Mouse (Mus musculus) ES-E14 (cell line): Measurements from ENCODE around the gene Emilin2.

Experiments used
- CHD2 ChIP-seq: IDR thresholded peaks from 2 replicates; pipeline ENCODE4 v1.6.1; 2014; ENCODE audit warnings: mild to moderate bottlenecking, low read depth, low read length, inconsistent platforms
- MAFK ChIP-seq: IDR thresholded peaks from 2 replicates; pipeline ENCODE4 v1.6.1; 2014; ENCODE audit warnings: mild to moderate bottlenecking, low read depth, low read length, inconsistent platforms; ENCODE audit not compliant: insufficient read depth
- ZC3H11A ChIP-seq: IDR thresholded peaks from 2 replicates; pipeline ENCODE4 v1.6.1; 2012; ENCODE audit warnings: low read depth, mild to moderate bottlenecking, inconsistent platforms, low read length, borderline replicate concordance

DNA sequence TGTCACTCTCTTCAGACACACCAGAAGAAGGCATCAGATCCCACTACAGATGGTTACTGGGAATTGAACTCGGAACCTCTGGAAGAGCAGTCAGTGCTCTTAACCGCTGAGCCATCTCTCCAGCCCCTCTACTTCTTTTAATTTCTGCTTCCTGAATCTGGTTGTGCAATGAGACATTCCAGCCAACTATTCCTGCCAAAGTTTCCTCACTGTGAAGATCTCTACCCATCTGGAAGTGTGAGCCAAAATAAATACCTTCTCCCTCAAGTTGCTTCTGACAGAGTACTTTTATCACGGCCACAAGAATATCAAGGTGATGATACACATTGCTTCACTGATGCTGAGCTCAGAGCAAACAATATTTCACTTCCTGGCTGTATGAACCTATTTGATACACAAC is 7.6 kb upstream of the Emilin2 start:
- TF ChIP-seq MAFK, result no peak
- no peak for TF ChIP-seq ZC3H11A
- TF ChIP-seq CHD2, result no peak
